Mouse (Mus musculus) ES-E14 (cell line): Measurements from ENCODE around the gene Pyroxd2. TPM values are rescaled to one million over a fixed set of nuclear protein-coding genes. Genes with fewer than 3 reads are reported as not detected.
"Not testable (repeated sequence)": the region's sequence is repeated elsewhere in the genome, so short reads cannot be mapped to it uniquely, and the experiment has no call there.

ENCODE experiments used
- DNase-seq: peaks from one replicate; pipeline ENCODE4 v3.0.0-alpha.2; 2013; ENCODE audit warnings: low read depth, low spot score
- H3K27ac ChIP-seq: 2 replicates; pipeline ENCODE4 v1.5.1; 2012; ENCODE audit warnings: low read depth, mild to moderate bottlenecking, low read length, moderate library complexity, mixed read lengths; ENCODE audit not compliant: poor library complexity, insufficient read depth, severe bottlenecking
- H3K36me3 ChIP-seq: 2 replicates; pipeline ENCODE4 v1.6.1; 2012; ENCODE audit warnings: mild to moderate bottlenecking, low read length, moderate library complexity, mixed read lengths; ENCODE audit not compliant: control insufficient read depth, poor library complexity, insufficient read depth, severe bottlenecking
- H3K4me1 ChIP-seq, 2 experiments: fragments of 150-350 bp in 1 of 2; sonication (generic) in 1 of 2; 2 replicates each; pipeline ENCODE4 v1.6.1; 2012; ENCODE audit warnings: low read length in 2 of 2, mild to moderate bottlenecking in 1 of 2, mixed read lengths in 1 of 2; ENCODE audit not compliant: control insufficient read depth in 2 of 2, insufficient read depth in 2 of 2, poor library complexity in 1 of 2
- H3K4me3 ChIP-seq, 2 experiments: fragments of 150-350 bp in 1 of 2; sonication (generic) in 1 of 2; 2 replicates each; pipeline ENCODE4 v1.5.1; 2012; ENCODE audit warnings: low read length in 2 of 2, low read depth in 1 of 2, mild to moderate bottlenecking in 1 of 2, mixed read lengths in 1 of 2; ENCODE audit not compliant: insufficient read depth in 1 of 2, poor library complexity in 1 of 2, severe bottlenecking in 1 of 2
- H3K9ac ChIP-seq: 2 replicates; pipeline ENCODE4 v1.6.1; 2012; ENCODE audit warnings: low read depth, mild to moderate bottlenecking, low read length, mixed read lengths; ENCODE audit not compliant: poor library complexity, insufficient read depth, severe bottlenecking
- H3K9me3 ChIP-seq: fragments of 150-350 bp; sonication (generic); 2 replicates; pipeline ENCODE4 v1.6.1; 2012; ENCODE audit warnings: low read depth, mild to moderate bottlenecking, low read length; ENCODE audit not compliant: control insufficient read depth, insufficient read depth
- CHD2 ChIP-seq: IDR thresholded peaks from 2 replicates; pipeline ENCODE4 v1.6.1; 2014; ENCODE audit warnings: mild to moderate bottlenecking, low read depth, low read length, inconsistent platforms
- HCFC1 ChIP-seq: IDR thresholded peaks from 2 replicates; pipeline ENCODE4 v1.6.1; 2012; ENCODE audit warnings: low read length, inconsistent platforms, borderline replicate concordance; ENCODE audit not compliant: insufficient read depth
- MAFK ChIP-seq: IDR thresholded peaks from 2 replicates; pipeline ENCODE4 v1.6.1; 2014; ENCODE audit warnings: mild to moderate bottlenecking, low read depth, low read length, inconsistent platforms; ENCODE audit not compliant: insufficient read depth
- ZC3H11A ChIP-seq: IDR thresholded peaks from 2 replicates; pipeline ENCODE4 v1.6.1; 2012; ENCODE audit warnings: low read depth, mild to moderate bottlenecking, inconsistent platforms, low read length, borderline replicate concordance
- ZNF384 ChIP-seq: IDR thresholded peaks from 2 replicates; pipeline ENCODE4 v1.6.1; 2012; ENCODE audit warnings: low read depth, low read length, inconsistent platforms
- in situ Hi-C, 2 experiments: fragments of 600-800 bp; cut with MboI; formaldehyde crosslinking; loops; one replicate each; pipeline ENCODE4 v1.15.1; 2025; ENCODE audit warnings: low sequenced_read_pairs in 2 of 2, inconsistent platforms in 1 of 2; ENCODE audit not compliant: unreplicated experiment in 2 of 2
- total RNA-seq: library from RNA; depleted of rRNA; stranded (reverse); fragments of 300-350 nt; gene quantifications from 2 replicates; pipeline ENCODE4 v1.2.3, GENCODE M21; 2012

The Pyroxd2 gene
- total RNA-seq, 1 experiment: not detected

GRCm38 (mm10) chr19:42785562-42786220 lies 33.1 kb upstream of the Pyroxd2 start:
- in situ Hi-C loops: no loop called here

GRCm38 (mm10) chr19:42785129-42785528 lies 32.6 kb upstream of the Pyroxd2 start:
- DNase-seq: no peak
- Histone ChIP-seq H3K27ac (no peak overlapping the region), H3K4me1 (no peaks in the 10 kb centered on the region), H3K9ac (no peak overlapping the region), H3K4me3 (no peak overlapping the region), H3K36me3 (no peaks in the 10 kb centered on the region), H3K9me3 (no peaks in the 10 kb centered on the region)
- in situ Hi-C loops: no loop called here
- TF ChIP-seq CHD2: no peak
- no peak for TF ChIP-seq ZC3H11A
- no peak for TF ChIP-seq ZNF384
- no peak for TF ChIP-seq HCFC1
- TF ChIP-seq MAFK: no peak

More at GRCm38 (mm10) chr19:42785562-42786220, 33.1 kb upstream of the Pyroxd2 start:
- Histone ChIP-seq H3K4me1 (no peaks in the 10 kb centered on the region), H3K9ac (no peak overlapping the region), H3K27ac (no peak overlapping the region), H3K9me3 (no peaks in the 10 kb centered on the region), H3K36me3 (no peaks in the 10 kb centered on the region), H3K4me3 (no peak overlapping the region)
- TF ChIP-seq MAFK: no peak
- TF ChIP-seq CHD2: no peak
- TF ChIP-seq ZC3H11A: no peak
- no peak for TF ChIP-seq HCFC1
- TF ChIP-seq ZNF384: no peak
- no peak for DNase-seq

GRCm38 (mm10) chr19:42780156-42780538 lies 27.6 kb upstream of the Pyroxd2 start:
- H3K27ac ChIP-seq, H3K36me3 ChIP-seq, DNase-seq, H3K4me1 ChIP-seq, in situ Hi-C loops, H3K9me3 ChIP-seq: not testable (repeated sequence)
- 0 out of 2 replicates have a peak overlapping the region, but pooled peaks have one; percentile 28 for H3K9ac ChIP-seq
- H3K4me3 ChIP-seq: peak overlapping the region; percentile 72 to 97; a peak in 3 of 4 replicates

GRCm38 (mm10) chr19:42779531-42780155 lies 27.1 kb upstream of the Pyroxd2 start, which contains the start of gene Hps1:
Gene Hps1, minus strand, starts transcription at chr19:42779978.
- TF ChIP-seq ZC3H11A: no peak
- 0 out of 2 replicates have a peak, but pooled peaks have one; percentile 3 for TF ChIP-seq MAFK
- no peak for TF ChIP-seq ZNF384
- peak; percentile 57; the same call in 1 of the 2 replicates for TF ChIP-seq HCFC1
- DNase-seq: peak; percentile 86
- peak within 1 kb of the TSS; percentile 88 for H3K9ac ChIP-seq
- H3K4me1 ChIP-seq: peaks cover 0 to 6% of the 10 kb centered on the region in 2 experiments; a peak in 2 of 4 replicates
- H3K9me3 ChIP-seq: no peaks in the 10 kb centered on the region
- no peaks in the 10 kb centered on the region for H3K36me3 ChIP-seq
- H3K27ac ChIP-seq: no peak within 1 kb of the TSS
- peak within 1 kb of the TSS; percentile 72 to 97 for H3K4me3 ChIP-seq
- in situ Hi-C loops: no loop called here

- Histone ChIP-seq H3K27ac (no peak overlapping the region), H3K4me3 (no peak overlapping the region), H3K9ac (no peak overlapping the region), H3K9me3 (no peaks in the 10 kb centered on the region), H3K36me3 (no peaks in the 10 kb centered on the region), H3K4me1 (peaks cover 0 to 6% of the 10 kb centered on the region in 2 experiments; a peak in 2 of 4 replicates)
- TF ChIP-seq CHD2: no peak
- TF ChIP-seq ZC3H11A: no peak
- no peak for TF ChIP-seq HCFC1
- no peak for TF ChIP-seq MAFK
- TF ChIP-seq ZNF384: no peak
- in situ Hi-C loops: no loop called here
- DNase-seq: peak; percentile 45
Observed at GRCm38 (mm10) chr19:42777801-42778200, 25.2 kb upstream of the Pyroxd2 start.
